Mouse (Mus musculus): ENCODE measurements at regions not wholly inside any gene's neighbourhood (a gene's known extent, or its start where the extent isn't known, plus 50 kb on each side); places are given as distances from the start of the nearest gene placed in this dataset.

GRCm38 (mm10) chr7:123589099-123589498, 88.8 kb upstream of the Zkscan2 start:
- DNase-seq (ENCODE audit: low spot score in 2 of 2): no peak
- intact Hi-C loops (cut with DNase I): no loop called here

DNA sequence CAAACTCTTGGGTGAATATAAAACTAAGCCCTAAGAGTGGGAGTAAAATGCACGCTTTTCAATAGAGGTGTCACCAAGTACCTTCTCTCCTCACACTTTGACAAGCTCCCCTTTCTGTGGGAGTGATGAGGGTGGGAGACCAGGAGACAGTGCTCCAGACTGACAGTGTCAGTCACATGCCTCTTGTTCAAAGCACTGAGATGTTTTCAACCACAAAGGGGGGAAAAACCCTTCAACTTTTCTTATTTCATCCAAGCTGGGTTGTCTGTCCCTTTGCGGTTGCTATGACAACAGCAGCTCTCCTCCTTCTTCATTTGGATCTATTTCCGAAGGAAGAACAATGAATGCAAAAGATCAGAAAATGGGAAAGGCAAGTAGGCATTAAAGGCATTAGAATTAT, 73.5 kb upstream of the Zkscan2 start:
- peak in 1 of 2 experiments; percentile 3 for DNase-seq (ENCODE audit: low spot score in 2 of 2)
- intact Hi-C loops (cut with DNase I): no loop called here

GRCm38 (mm10) chr7:123572376-123572990, 72.2 kb upstream of the Zkscan2 start:
- intact Hi-C loops (cut with DNase I): no loop called here

GRCm38 (mm10) chr7:123566264-123566663, 66.0 kb upstream of the Zkscan2 start:
- no peak for DNase-seq (ENCODE audit: low spot score in 2 of 2)
- intact Hi-C loops (cut with DNase I): no loop called here

More at GRCm38 (mm10) chr7:123572376-123572990, 72.2 kb upstream of the Zkscan2 start:
- DNase-seq (ENCODE audit: low spot score in 2 of 2): no peak

DNA sequence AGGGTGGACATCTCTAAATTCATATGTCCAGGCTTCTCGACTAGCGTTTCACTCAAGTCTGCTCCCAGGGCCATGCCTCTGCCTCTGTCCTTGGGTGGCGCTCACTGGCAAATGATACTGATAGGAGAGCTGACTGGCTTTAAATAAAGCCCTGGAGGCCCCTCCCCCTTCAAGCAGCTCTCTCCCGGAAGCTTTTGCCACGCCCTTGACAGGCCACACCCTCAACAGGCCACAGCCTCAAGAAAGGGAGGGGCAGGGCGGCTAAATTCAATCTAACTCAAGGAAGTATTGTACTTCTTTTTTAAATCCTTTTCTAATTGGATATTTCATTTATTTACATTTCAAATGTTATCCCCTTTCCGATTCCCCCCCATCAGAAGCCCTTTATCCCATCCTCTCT, 59.3 kb upstream of the Zkscan2 start:
- no peak for DNase-seq (ENCODE audit: low spot score in 2 of 2)
- intact Hi-C loops (cut with DNase I): no loop called here
